Mouse (Mus musculus): ENCODE results near the gene Btg4.

The Btg4 gene

DNA sequence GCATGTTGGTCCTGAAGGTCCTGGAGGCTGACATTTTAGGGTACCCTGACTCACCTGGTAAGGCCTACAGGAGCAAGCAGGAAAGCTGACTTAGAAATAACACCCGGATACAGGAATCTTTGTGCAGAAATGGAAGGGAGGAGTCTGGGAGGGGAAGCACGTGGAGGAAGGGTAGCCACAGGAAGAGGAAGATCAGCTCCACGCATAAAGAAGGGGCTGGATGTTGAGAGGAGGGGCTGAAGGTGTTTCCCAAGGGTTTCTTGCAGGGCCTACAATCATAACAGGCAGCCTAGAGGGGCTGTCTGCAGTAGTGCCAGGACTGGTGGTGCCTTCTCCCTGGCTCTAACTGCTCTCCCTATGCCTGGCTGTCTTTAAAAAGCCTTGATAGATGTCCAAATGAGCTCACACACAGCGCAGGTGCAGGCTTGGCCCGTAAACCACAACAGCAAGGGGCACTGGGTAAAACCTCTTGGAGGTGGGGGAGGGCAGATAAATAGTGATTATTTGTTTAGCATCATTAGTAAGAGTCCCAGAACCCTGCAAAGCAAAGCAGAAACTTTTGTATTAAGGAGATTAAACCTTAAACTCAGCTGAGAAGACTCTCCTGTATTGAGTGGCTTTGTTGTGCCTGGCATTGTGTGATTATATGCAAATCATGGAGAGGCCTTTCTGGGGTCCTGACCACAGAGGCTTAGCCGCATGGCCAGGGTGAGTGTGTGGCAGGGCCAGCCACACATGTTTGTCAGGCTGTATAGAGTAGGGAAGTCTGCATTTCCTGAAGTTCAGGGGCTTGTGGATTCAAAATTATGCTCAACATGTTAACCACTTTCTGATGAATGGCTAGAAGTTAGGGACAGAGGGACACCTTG is 104.8 kb downstream of the Btg4 start, which contains the start of gene Gm32742:
Gene Gm32742, minus strand, starts transcription at position 206 of the 869 bp plus-strand sequence.
- DNase-seq (ENCODE audit: low read depth, low spot score): no peak

DNA sequence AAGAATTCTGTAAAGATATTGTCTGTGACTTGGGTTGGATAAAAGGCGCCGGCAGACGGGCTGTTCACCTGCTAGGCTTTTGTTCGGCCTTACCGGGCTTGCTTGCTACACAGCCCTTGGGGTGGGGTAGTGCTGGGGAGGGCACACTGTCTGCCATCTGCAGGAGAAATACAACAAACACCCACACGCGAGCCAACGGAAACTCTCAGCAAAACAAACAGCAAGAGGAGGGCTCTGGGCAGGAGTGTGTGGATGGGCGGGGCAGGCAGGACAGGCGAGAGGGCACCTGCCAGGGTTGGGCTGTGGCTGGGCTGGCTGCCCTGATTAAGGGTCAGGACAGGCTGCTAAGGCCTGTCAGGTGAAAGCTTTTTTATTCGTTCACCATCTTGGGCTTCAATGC is 107.3 kb downstream of the Btg4 start:
- DNase-seq (ENCODE audit: low read depth, low spot score): no peak

DNA sequence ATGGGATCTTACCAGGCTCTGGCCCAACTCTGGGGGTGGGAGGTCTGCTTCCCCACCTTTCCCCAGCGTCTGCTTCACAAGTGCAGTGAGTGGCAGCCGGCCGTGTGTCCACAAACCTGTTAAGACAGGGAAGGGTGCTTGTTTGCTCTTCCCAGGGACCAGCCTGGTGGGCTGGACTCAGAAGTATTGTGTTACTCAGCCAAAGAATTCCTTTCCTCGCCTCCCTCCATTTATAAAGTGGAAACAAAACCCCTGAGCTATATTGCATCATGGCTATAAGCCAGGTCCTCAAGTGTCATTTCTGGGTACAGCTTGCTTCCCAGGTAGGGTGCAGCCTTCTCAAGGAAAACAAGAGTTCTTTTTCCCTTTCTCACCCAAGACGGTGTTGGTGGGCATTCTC is 108.0 kb downstream of the Btg4 start:
- DNase-seq (ENCODE audit: low read depth, low spot score): no peak

DNA sequence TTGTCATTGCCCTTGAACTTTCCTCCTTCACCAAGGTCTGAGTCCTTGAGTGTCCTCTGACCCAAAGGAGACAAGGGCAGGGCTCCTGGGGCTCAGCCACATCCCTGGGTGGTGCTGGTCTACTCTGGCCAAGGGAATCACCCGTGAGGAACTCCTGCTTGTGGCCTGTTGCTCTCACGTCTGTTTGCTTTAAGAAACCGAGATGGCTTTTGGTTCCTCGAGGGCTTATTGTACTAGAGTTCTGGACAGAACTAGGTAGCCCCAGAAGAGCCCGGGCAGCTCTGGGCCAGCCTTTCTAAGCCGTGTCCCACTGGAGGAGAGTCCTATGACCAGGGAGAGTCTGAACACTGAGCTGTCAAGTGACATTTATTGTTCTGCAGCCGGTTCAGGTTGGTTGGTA is 108.4 kb downstream of the Btg4 start:
- DNase-seq (ENCODE audit: low read depth, low spot score): no peak

Data from forelimb bud, embryonic 11.5 days (tissue).